Mouse (Mus musculus): Measurements from ENCODE around the gene Spata31d1a. TPM values are rescaled to one million over a fixed set of nuclear protein-coding genes. Genes with fewer than 3 reads are reported as not detected.

Spata31d1a gene
- polyA plus RNA-seq, 1 experiment from 2014 or later = 0.12 TPM

- H3K9me3 ChIP-seq (replicated peaks; ENCODE audit: control insufficient read depth, low read length) = no peaks in the 10 kb centered on the region
- no peak overlapping the region for H3K9ac ChIP-seq (ENCODE audit: low read depth, low read length)
- H3K27me3 ChIP-seq (ENCODE audit: control insufficient read depth, insufficient read depth, low read depth, low read length) = no peaks in the 10 kb centered on the region
- WGBS (ENCODE audit: insufficient replicate concordance) = 66% methylated on average over 10 of the region's 10 CpGs
- no peak overlapping the region for H3K4me3 ChIP-seq (ENCODE audit: low read depth, low read length)
- no peak for ATAC-seq (ENCODE audit: low read depth)
- no peaks in the 10 kb centered on the region for H3K4me1 ChIP-seq (ENCODE audit: control insufficient read depth, low read depth, low read length)
- no peaks in the 10 kb centered on the region for H3K36me3 ChIP-seq (ENCODE audit: control insufficient read depth, insufficient read depth)
- H3K27ac ChIP-seq (ENCODE audit: low read length) = no peak overlapping the region
- no peak overlapping the region for H3K4me2 ChIP-seq (ENCODE audit: low read depth, low read length)
Measured at GRCm38 (mm10) chr13:59691478-59691877, 18.7 kb downstream of the Spata31d1a start.

- no peaks in the 10 kb centered on the region for H3K36me3 ChIP-seq (ENCODE audit: control insufficient read depth, insufficient read depth)
- H3K9me3 ChIP-seq (replicated peaks; ENCODE audit: control insufficient read depth, low read length) = no peaks in the 10 kb centered on the region
- no peak overlapping the region for H3K4me3 ChIP-seq (ENCODE audit: low read depth, low read length)
- H3K4me1 ChIP-seq (ENCODE audit: control insufficient read depth, low read depth, low read length) = no peaks in the 10 kb centered on the region
- no peaks in the 10 kb centered on the region for H3K27me3 ChIP-seq (ENCODE audit: control insufficient read depth, insufficient read depth, low read depth, low read length)
- no peak overlapping the region for H3K4me2 ChIP-seq (ENCODE audit: low read depth, low read length)
- no peak for ATAC-seq (ENCODE audit: low read depth)
- no peak overlapping the region for H3K9ac ChIP-seq (ENCODE audit: low read depth, low read length)
- 73% methylated on average over 7 of the region's 7 CpGs for WGBS (ENCODE audit: insufficient replicate concordance)
- no peak overlapping the region for H3K27ac ChIP-seq (ENCODE audit: low read length)
Measured at GRCm38 (mm10) chr13:59690576-59690975, 19.6 kb downstream of the Spata31d1a start.

GRCm38 (mm10) chr13:59689843-59690242 is 20.3 kb downstream of the Spata31d1a start:
- 57% methylated on average over 3 of the region's 3 CpGs for WGBS (ENCODE audit: insufficient replicate concordance)
- ATAC-seq (ENCODE audit: low read depth) = no peak
- Histone ChIP-seq H3K4me2 (ENCODE audit: low read depth, low read length) (no peak overlapping the region), H3K9me3 (replicated peaks; ENCODE audit: control insufficient read depth, low read length) (no peaks in the 10 kb centered on the region), H3K9ac (ENCODE audit: low read depth, low read length) (no peak overlapping the region), H3K27ac (ENCODE audit: low read length) (no peak overlapping the region), H3K36me3 (ENCODE audit: control insufficient read depth, insufficient read depth) (no peaks in the 10 kb centered on the region), H3K4me3 (ENCODE audit: low read depth, low read length) (no peak overlapping the region), H3K27me3 (ENCODE audit: control insufficient read depth, insufficient read depth, low read depth, low read length) (no peaks in the 10 kb centered on the region), H3K4me1 (ENCODE audit: control insufficient read depth, low read depth, low read length) (no peaks in the 10 kb centered on the region)

GRCm38 (mm10) chr13:59689313-59689712 is 20.8 kb downstream of the Spata31d1a start:
- Histone ChIP-seq H3K4me1 (ENCODE audit: control insufficient read depth, low read depth, low read length) (no peaks in the 10 kb centered on the region), H3K27me3 (ENCODE audit: control insufficient read depth, insufficient read depth, low read depth, low read length) (no peaks in the 10 kb centered on the region), H3K9me3 (replicated peaks; ENCODE audit: control insufficient read depth, low read length) (no peaks in the 10 kb centered on the region), H3K36me3 (ENCODE audit: control insufficient read depth, insufficient read depth) (no peaks in the 10 kb centered on the region), H3K27ac (ENCODE audit: low read length) (no peak overlapping the region), H3K4me2 (ENCODE audit: low read depth, low read length) (no peak overlapping the region), H3K9ac (ENCODE audit: low read depth, low read length) (no peak overlapping the region), H3K4me3 (ENCODE audit: low read depth, low read length) (no peak overlapping the region)
- ATAC-seq (ENCODE audit: low read depth) = no peak
- WGBS (ENCODE audit: insufficient replicate concordance) = 57% methylated on average over 9 of the region's 9 CpGs

- Histone ChIP-seq H3K9ac (ENCODE audit: low read depth, low read length) (no peak overlapping the region), H3K4me2 (ENCODE audit: low read depth, low read length) (no peak overlapping the region), H3K36me3 (ENCODE audit: control insufficient read depth, insufficient read depth) (no peaks in the 10 kb centered on the region), H3K4me3 (ENCODE audit: low read depth, low read length) (no peak overlapping the region), H3K27ac (ENCODE audit: low read length) (no peak overlapping the region), H3K4me1 (ENCODE audit: control insufficient read depth, low read depth, low read length) (no peaks in the 10 kb centered on the region), H3K27me3 (ENCODE audit: control insufficient read depth, insufficient read depth, low read depth, low read length) (no peaks in the 10 kb centered on the region), H3K9me3 (replicated peaks; ENCODE audit: control insufficient read depth, low read length) (no peaks in the 10 kb centered on the region)
- WGBS (ENCODE audit: insufficient replicate concordance) = 59% methylated on average over 13 of the region's 13 CpGs
- no peak for ATAC-seq (ENCODE audit: low read depth)
Measured at GRCm38 (mm10) chr13:59688338-59688770, 21.8 kb downstream of the Spata31d1a start.

- ATAC-seq (ENCODE audit: low read depth) = no peak
- Histone ChIP-seq H3K27ac (ENCODE audit: low read length) (no peak overlapping the region), H3K4me2 (ENCODE audit: low read depth, low read length) (no peak overlapping the region), H3K4me3 (ENCODE audit: low read depth, low read length) (no peak overlapping the region), H3K36me3 (ENCODE audit: control insufficient read depth, insufficient read depth) (no peaks in the 10 kb centered on the region), H3K27me3 (ENCODE audit: control insufficient read depth, insufficient read depth, low read depth, low read length) (no peaks in the 10 kb centered on the region), H3K9me3 (replicated peaks; ENCODE audit: control insufficient read depth, low read length) (no peaks in the 10 kb centered on the region), H3K4me1 (ENCODE audit: control insufficient read depth, low read depth, low read length) (peaks cover 6% of the 10 kb centered on the region), H3K9ac (ENCODE audit: low read depth, low read length) (no peak overlapping the region)
- WGBS (ENCODE audit: insufficient replicate concordance) = 76% methylated on average over 3 of the region's 3 CpGs
Measured at GRCm38 (mm10) chr13:59685236-59685635, 24.9 kb downstream of the Spata31d1a start.

GRCm38 (mm10) chr13:59682629-59683028 is 27.5 kb downstream of the Spata31d1a start:
- Histone ChIP-seq H3K27me3 (ENCODE audit: control insufficient read depth, insufficient read depth, low read depth, low read length) (no peaks in the 10 kb centered on the region), H3K27ac (ENCODE audit: low read length) (no peak overlapping the region), H3K9me3 (replicated peaks; ENCODE audit: control insufficient read depth, low read length) (no peaks in the 10 kb centered on the region), H3K4me1 (ENCODE audit: control insufficient read depth, low read depth, low read length) (peaks cover 19% of the 10 kb centered on the region), H3K36me3 (ENCODE audit: control insufficient read depth, insufficient read depth) (no peaks in the 10 kb centered on the region), H3K9ac (ENCODE audit: low read depth, low read length) (no peak overlapping the region), H3K4me3 (ENCODE audit: low read depth, low read length) (no peak overlapping the region), H3K4me2 (ENCODE audit: low read depth, low read length) (no peak overlapping the region)
- WGBS (ENCODE audit: insufficient replicate concordance) = 10% methylated on average over 7 of the region's 7 CpGs
- ATAC-seq (ENCODE audit: low read depth) = peak; percentile 45

GRCm38 (mm10) chr13:59679908-59680307 is 30.2 kb downstream of the Spata31d1a start:
- H3K4me1 ChIP-seq (ENCODE audit: control insufficient read depth, low read depth, low read length) = peaks cover 26% of the 10 kb centered on the region
- no peak overlapping the region for H3K4me3 ChIP-seq (ENCODE audit: low read depth, low read length)
- ATAC-seq (ENCODE audit: low read depth) = no peak
- H3K36me3 ChIP-seq (ENCODE audit: control insufficient read depth, insufficient read depth) = no peaks in the 10 kb centered on the region
- H3K9ac ChIP-seq (ENCODE audit: low read depth, low read length) = no peak overlapping the region
- WGBS (ENCODE audit: insufficient replicate concordance) = 25% methylated on average over 4 of the region's 4 CpGs
- H3K4me2 ChIP-seq (ENCODE audit: low read depth, low read length) = no peak overlapping the region
- H3K27me3 ChIP-seq (ENCODE audit: control insufficient read depth, insufficient read depth, low read depth, low read length) = no peaks in the 10 kb centered on the region
- H3K27ac ChIP-seq (ENCODE audit: low read length) = no peak overlapping the region
- no peaks in the 10 kb centered on the region for H3K9me3 ChIP-seq (replicated peaks; ENCODE audit: control insufficient read depth, low read length)

GRCm38 (mm10) chr13:59679306-59679705 is 30.8 kb downstream of the Spata31d1a start:
- Histone ChIP-seq H3K9me3 (replicated peaks; ENCODE audit: control insufficient read depth, low read length) (no peaks in the 10 kb centered on the region), H3K4me3 (ENCODE audit: low read depth, low read length) (no peak overlapping the region)
- 52% methylated on average over 4 of the region's 4 CpGs for WGBS (ENCODE audit: insufficient replicate concordance)

More at GRCm38 (mm10) chr13:59679306-59679705, 30.8 kb downstream of the Spata31d1a start:
- ATAC-seq (ENCODE audit: low read depth) = no peak
- H3K27me3 ChIP-seq (ENCODE audit: control insufficient read depth, insufficient read depth, low read depth, low read length) = no peaks in the 10 kb centered on the region
- H3K4me2 ChIP-seq (ENCODE audit: low read depth, low read length) = no peak overlapping the region
- no peak overlapping the region for H3K27ac ChIP-seq (ENCODE audit: low read length)
- H3K9ac ChIP-seq (ENCODE audit: low read depth, low read length) = no peak overlapping the region
- H3K4me1 ChIP-seq (ENCODE audit: control insufficient read depth, low read depth, low read length) = peaks cover 28% of the 10 kb centered on the region
- no peaks in the 10 kb centered on the region for H3K36me3 ChIP-seq (ENCODE audit: control insufficient read depth, insufficient read depth)
